Mouse (Mus musculus): ENCODE results near the gene Kdm6b.

DNA sequence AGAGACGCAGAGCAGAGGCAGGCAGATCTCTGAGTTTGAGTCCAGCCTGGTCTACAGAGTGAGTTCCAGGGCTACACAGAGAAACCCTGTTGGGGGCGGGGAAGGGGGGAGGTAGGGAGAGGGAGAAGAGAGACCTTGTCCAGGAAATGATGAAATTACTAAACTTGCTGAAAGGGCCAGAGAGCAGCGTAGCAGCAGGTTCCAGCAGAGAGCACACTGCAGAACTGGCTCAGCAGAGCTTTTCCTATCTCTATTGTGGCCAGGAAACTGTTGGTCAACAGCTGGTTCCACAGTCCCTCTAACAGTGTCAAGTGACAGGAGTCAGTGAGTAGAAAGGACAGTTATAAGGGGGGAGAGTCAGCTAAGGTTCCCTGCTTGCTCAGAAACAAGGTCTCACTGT, 33.9 kb downstream of the Kdm6b start:
- no peak for TF ChIP-seq POLR2A (IDR thresholded peaks at IDR 0.05; ENCODE audit: low read depth, low read length)
- no peak for TF ChIP-seq CTCF (IDR thresholded peaks at IDR 0.05; ENCODE audit: borderline replicate concordance, insufficient read depth, low read length)
